Mouse (Mus musculus): Measurements from ENCODE around the gene Ttc30a2.
"Not testable (repeated sequence)": the region's sequence is repeated elsewhere in the genome, so short reads cannot be mapped to it uniquely, and the experiment has no call there.

Ttc30a2 gene

GRCm38 (mm10) chr2:75977752-75978368 is at the start of gene Ttc30a2:
Ttc30a2 (minus strand) TSS chr2:75978170.
- not testable (repeated sequence) for DNase-seq (ENCODE audit: low spot score)

- DNase-seq (ENCODE audit: low spot score), result no peak
These were observed 38.9 kb upstream of the Ttc30a2 start for GRCm38 (mm10) chr2:76016890-76017289.

GRCm38 (mm10) chr2:76016136-76016535 is 38.2 kb upstream of the Ttc30a2 start:
- DNase-seq (ENCODE audit: low spot score), result no peak

GRCm38 (mm10) chr2:76015460-76015859 is 37.5 kb upstream of the Ttc30a2 start:
- no peak for DNase-seq (ENCODE audit: low spot score)

GRCm38 (mm10) chr2:76014659-76015058 is 36.7 kb upstream of the Ttc30a2 start:
- DNase-seq (ENCODE audit: low spot score), result no peak

- no peak for DNase-seq (ENCODE audit: low spot score)
These were observed 28.2 kb upstream of the Ttc30a2 start for GRCm38 (mm10) chr2:76006194-76006593.

GRCm38 (mm10) chr2:76002899-76003298 is 24.9 kb upstream of the Ttc30a2 start:
- DNase-seq (ENCODE audit: low spot score), result no peak

- no peak for DNase-seq (ENCODE audit: low spot score)
These were observed 23.4 kb upstream of the Ttc30a2 start for GRCm38 (mm10) chr2:76001392-76001791.

GRCm38 (mm10) chr2:75999636-76000035 is 21.7 kb upstream of the Ttc30a2 start:
- DNase-seq (ENCODE audit: low spot score), result no peak

- no peak for DNase-seq (ENCODE audit: low spot score)
These were observed 20.7 kb upstream of the Ttc30a2 start for GRCm38 (mm10) chr2:75998692-75999091.

GRCm38 (mm10) chr2:75997726-75998125 is 19.8 kb upstream of the Ttc30a2 start:
- no peak for DNase-seq (ENCODE audit: low spot score)

- no peak for DNase-seq (ENCODE audit: low spot score)
These were observed 16.9 kb upstream of the Ttc30a2 start for GRCm38 (mm10) chr2:75994841-75995240.

- DNase-seq (ENCODE audit: low spot score), result no peak
These were observed 13.7 kb upstream of the Ttc30a2 start for GRCm38 (mm10) chr2:75991581-75992205.

GRCm38 (mm10) chr2:75990885-75991539 is 13.0 kb upstream of the Ttc30a2 start:
- DNase-seq (ENCODE audit: low spot score), result peak; percentile 20

GRCm38 (mm10) chr2:75989694-75990093 is 11.7 kb upstream of the Ttc30a2 start:
- DNase-seq (ENCODE audit: low spot score), result no peak

- no peak for DNase-seq (ENCODE audit: low spot score)
These were observed 10.9 kb upstream of the Ttc30a2 start for GRCm38 (mm10) chr2:75988779-75989363.

GRCm38 (mm10) chr2:75988378-75988777 is 10.4 kb upstream of the Ttc30a2 start:
- DNase-seq (ENCODE audit: low spot score), result no peak

GRCm38 (mm10) chr2:75987739-75988138 is 9.8 kb upstream of the Ttc30a2 start:
- no peak for DNase-seq (ENCODE audit: low spot score)

GRCm38 (mm10) chr2:75985124-75985523 is 7.2 kb upstream of the Ttc30a2 start:
- no peak for DNase-seq (ENCODE audit: low spot score)

- no peak for DNase-seq (ENCODE audit: low spot score)
These were observed 5.9 kb upstream of the Ttc30a2 start for GRCm38 (mm10) chr2:75983847-75984246.

- no peak for DNase-seq (ENCODE audit: low spot score)
These were observed 5.1 kb upstream of the Ttc30a2 start for GRCm38 (mm10) chr2:75983091-75983490.

GRCm38 (mm10) chr2:75982626-75983025 is 4.7 kb upstream of the Ttc30a2 start:
- no peak for DNase-seq (ENCODE audit: low spot score)
